Mouse (Mus musculus): ENCODE results near the gene Nodal. TPM values are rescaled to one million over a fixed set of nuclear protein-coding genes. Genes with fewer than 3 reads are reported as not detected.

The Nodal gene
- total and polyA plus RNA-seq, 2 experiments from 2014 or later = 0.33 to 0.58 TPM

GRCm38 (mm10) chr10:61405958-61406357 lies 11.8 kb upstream of the Nodal start:
- ATAC-seq = no peak
- H3K27me3 ChIP-seq (ENCODE audit: insufficient read depth, low read length) = no peaks in the 10 kb centered on the region
- H3K4me2 ChIP-seq (ENCODE audit: low read depth, low read length) = no peak overlapping the region
- H3K9me3 ChIP-seq (ENCODE audit: low read length) = no peaks in the 10 kb centered on the region
- TF ChIP-seq CTCF (IDR thresholded peaks at IDR 0.05; ENCODE audit: low read depth) = no peak
- no peaks in the 10 kb centered on the region for H3K36me3 ChIP-seq (ENCODE audit: insufficient read depth, low read length)
- no peaks in the 10 kb centered on the region for H3K4me1 ChIP-seq (ENCODE audit: insufficient read depth, low read length)
- no peak overlapping the region for H3K9ac ChIP-seq (replicated peaks; ENCODE audit: low read length)
- 24% methylated on average over 10 of the region's 10 CpGs for WGBS
- no peak overlapping the region for H3K4me3 ChIP-seq (ENCODE audit: low read length)
- DNase-seq (ENCODE audit: low spot score) = no peak
- no peak overlapping the region for H3K27ac ChIP-seq

GRCm38 (mm10) chr10:61409776-61410175 lies 8.0 kb upstream of the Nodal start:
- Histone ChIP-seq H3K9ac (replicated peaks; ENCODE audit: low read length) (no peak overlapping the region), H3K27me3 (ENCODE audit: insufficient read depth, low read length) (no peaks in the 10 kb centered on the region), H3K27ac (no peak overlapping the region), H3K36me3 (ENCODE audit: insufficient read depth, low read length) (no peaks in the 10 kb centered on the region), H3K9me3 (ENCODE audit: low read length) (no peaks in the 10 kb centered on the region), H3K4me3 (ENCODE audit: low read length) (no peak overlapping the region), H3K4me2 (ENCODE audit: low read depth, low read length) (no peak overlapping the region), H3K4me1 (ENCODE audit: insufficient read depth, low read length) (no peaks in the 10 kb centered on the region)
- DNase-seq (ENCODE audit: low spot score) (no peak), ATAC-seq (no peak)
- 9% methylated on average over 4 of the region's 4 CpGs for WGBS
- TF ChIP-seq CTCF (IDR thresholded peaks at IDR 0.05; ENCODE audit: low read depth) = no peak

- Histone ChIP-seq H3K36me3 (ENCODE audit: insufficient read depth, low read length) (no peaks in the 10 kb centered on the region), H3K27me3 (ENCODE audit: insufficient read depth, low read length) (no peaks in the 10 kb centered on the region), H3K9ac (replicated peaks; ENCODE audit: low read length) (no peak overlapping the region), H3K4me2 (ENCODE audit: low read depth, low read length) (no peak overlapping the region), H3K4me3 (ENCODE audit: low read length) (no peak overlapping the region), H3K9me3 (ENCODE audit: low read length) (no peaks in the 10 kb centered on the region), H3K4me1 (ENCODE audit: insufficient read depth, low read length) (no peaks in the 10 kb centered on the region), H3K27ac (no peak overlapping the region)
- 32% methylated on average over 9 of the region's 9 CpGs for WGBS
- TF ChIP-seq CTCF (IDR thresholded peaks at IDR 0.05; ENCODE audit: low read depth) = no peak
- no peak for ATAC-seq
- DNase-seq (ENCODE audit: low spot score) = no peak
Measured at GRCm38 (mm10) chr10:61410193-61410592, 7.6 kb upstream of the Nodal start.

GRCm38 (mm10) chr10:61412910-61413625 lies 4.7 kb upstream of the Nodal start:
- Histone ChIP-seq H3K4me1 (ENCODE audit: insufficient read depth, low read length) (peaks cover 1% of the 10 kb centered on the region; the same call in 1 of the 2 replicates), H3K36me3 (ENCODE audit: insufficient read depth, low read length) (no peaks in the 10 kb centered on the region)
- no peak for ATAC-seq

DNA sequence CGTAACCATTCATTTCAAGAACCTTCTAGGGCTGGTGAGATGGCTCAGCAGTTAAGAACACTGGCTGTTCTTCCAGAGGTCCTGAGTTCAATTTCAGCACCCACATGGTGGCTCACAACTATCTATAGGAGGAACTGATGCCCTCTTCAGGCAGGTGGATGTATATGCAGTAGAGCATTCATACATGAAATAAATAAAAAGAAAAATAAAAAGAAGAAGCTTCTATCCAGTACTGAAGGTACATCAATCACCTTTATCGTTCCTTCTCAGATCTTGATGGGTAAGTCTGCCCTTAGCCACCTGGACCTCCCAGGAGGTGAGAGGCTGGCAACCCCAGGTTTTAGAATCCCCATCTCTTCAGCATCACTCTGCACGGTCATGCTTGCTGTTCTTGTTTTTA lies 2.5 kb upstream of the Nodal start:
- Histone ChIP-seq H3K9me3 (ENCODE audit: low read length) (no peaks in the 10 kb centered on the region), H3K4me2 (ENCODE audit: low read depth, low read length) (no peak overlapping the region), H3K4me3 (ENCODE audit: low read length) (no peak overlapping the region), H3K27ac (no peak overlapping the region), H3K36me3 (ENCODE audit: insufficient read depth, low read length) (no peaks in the 10 kb centered on the region), H3K9ac (replicated peaks; ENCODE audit: low read length) (no peak overlapping the region), H3K4me1 (ENCODE audit: insufficient read depth, low read length) (peaks cover 6% of the 10 kb centered on the region; the same call in 1 of the 2 replicates), H3K27me3 (ENCODE audit: insufficient read depth, low read length) (peaks cover 33% of the 10 kb centered on the region; the same call in 1 of the 2 replicates)
- ATAC-seq (no peak), DNase-seq (ENCODE audit: low spot score) (no peak)
- 71% methylated on average over 3 of the region's 3 CpGs for WGBS
- no peak for TF ChIP-seq CTCF (IDR thresholded peaks at IDR 0.05; ENCODE audit: low read depth)

More at GRCm38 (mm10) chr10:61412910-61413625, 4.7 kb upstream of the Nodal start:
- TF ChIP-seq CTCF (IDR thresholded peaks at IDR 0.05; ENCODE audit: low read depth) = no peak
- no peak overlapping the region for H3K27ac ChIP-seq
- H3K4me3 ChIP-seq (ENCODE audit: low read length) = no peak overlapping the region
- WGBS = 64% methylated on average over 21 of the region's 21 CpGs
- H3K9ac ChIP-seq (replicated peaks; ENCODE audit: low read length) = no peak overlapping the region
- no peaks in the 10 kb centered on the region for H3K9me3 ChIP-seq (ENCODE audit: low read length)
- no peak for DNase-seq (ENCODE audit: low spot score)
- peaks cover 17% of the 10 kb centered on the region; the same call in 1 of the 2 replicates for H3K27me3 ChIP-seq (ENCODE audit: insufficient read depth, low read length)
- H3K4me2 ChIP-seq (ENCODE audit: low read depth, low read length) = no peak overlapping the region

DNA sequence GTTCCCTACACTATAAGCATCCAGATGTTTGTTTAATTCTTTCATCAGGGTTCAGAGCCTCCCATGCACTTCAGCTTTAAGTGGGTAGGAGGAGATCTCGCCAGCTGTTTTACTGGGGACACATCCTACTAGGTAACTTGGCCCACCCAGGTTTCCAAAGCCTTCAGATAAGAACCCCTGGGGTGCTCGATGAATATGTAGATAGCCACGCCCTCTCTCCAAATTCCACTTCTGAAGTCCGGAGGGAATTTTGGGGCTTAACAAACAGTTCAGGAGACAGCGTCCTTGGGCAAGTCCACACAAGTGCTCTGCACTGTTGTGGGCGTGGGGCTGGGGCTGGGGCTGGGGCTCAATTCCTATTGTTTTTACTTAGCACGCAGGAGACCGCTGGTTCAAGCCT lies 1.9 kb upstream of the Nodal start:
- 20% methylated on average over 8 of the region's 8 CpGs for WGBS
- no peak for TF ChIP-seq CTCF (IDR thresholded peaks at IDR 0.05; ENCODE audit: low read depth)
- Histone ChIP-seq H3K36me3 (ENCODE audit: insufficient read depth, low read length) (no peaks in the 10 kb centered on the region), H3K9me3 (ENCODE audit: low read length) (no peaks in the 10 kb centered on the region), H3K27ac (no peak overlapping the region), H3K9ac (replicated peaks; ENCODE audit: low read length) (no peak overlapping the region), H3K4me2 (ENCODE audit: low read depth, low read length) (no peak overlapping the region), H3K4me3 (ENCODE audit: low read length) (no peak overlapping the region), H3K27me3 (ENCODE audit: insufficient read depth, low read length) (peaks cover 33% of the 10 kb centered on the region; the same call in 1 of the 2 replicates), H3K4me1 (ENCODE audit: insufficient read depth, low read length) (peaks cover 6% of the 10 kb centered on the region; the same call in 1 of the 2 replicates)
- DNase-seq (ENCODE audit: low spot score) (no peak), ATAC-seq (no peak)

DNA sequence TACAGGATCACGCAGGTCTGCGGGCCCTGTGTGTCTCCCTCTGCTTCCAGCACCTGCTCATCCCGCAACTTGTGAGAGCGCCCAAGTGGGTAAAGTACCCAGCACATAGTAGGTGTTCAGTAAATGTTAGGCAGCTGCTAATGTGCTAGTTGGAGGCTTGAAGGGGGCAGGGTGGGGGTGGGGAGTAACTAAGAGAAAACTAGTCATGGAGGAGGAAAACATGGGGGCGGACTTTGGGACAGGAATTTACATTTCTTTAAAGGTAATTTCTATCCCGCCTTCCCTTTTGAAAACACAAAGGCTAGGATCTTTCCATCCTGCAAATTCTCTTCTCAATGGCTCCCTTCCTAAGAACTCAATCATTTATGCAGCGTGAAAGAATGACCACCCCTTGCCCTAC lies 1.2 kb upstream of the Nodal start:
- Histone ChIP-seq H3K9me3 (ENCODE audit: low read length) (no peaks in the 10 kb centered on the region), H3K27ac (no peak overlapping the region), H3K4me2 (ENCODE audit: low read depth, low read length) (no peak overlapping the region), H3K36me3 (ENCODE audit: insufficient read depth, low read length) (no peaks in the 10 kb centered on the region), H3K4me3 (ENCODE audit: low read length) (no peak overlapping the region), H3K4me1 (ENCODE audit: insufficient read depth, low read length) (peaks cover 6% of the 10 kb centered on the region; the same call in 1 of the 2 replicates), H3K27me3 (ENCODE audit: insufficient read depth, low read length) (peaks cover 33% of the 10 kb centered on the region; the same call in 1 of the 2 replicates), H3K9ac (replicated peaks; ENCODE audit: low read length) (no peak overlapping the region)
- 42% methylated on average over 7 of the region's 7 CpGs for WGBS
- DNase-seq (ENCODE audit: low spot score) (no peak), ATAC-seq (no peak)
- TF ChIP-seq CTCF (IDR thresholded peaks at IDR 0.05; ENCODE audit: low read depth) = no peak

Data from hindbrain, postnatal 0 days (tissue).